Mouse (Mus musculus): ENCODE data around the gene Hace1. TPM values are rescaled to one million over a fixed set of nuclear protein-coding genes. Genes with fewer than 3 reads are reported as not detected.
"Not testable (repeated sequence)": the region's sequence is repeated elsewhere in the genome, so short reads cannot be mapped to it uniquely, and the experiment has no call there.

The Hace1 gene
- total RNA-seq (2014; rRNA removed), result 6.0 and 7.4 TPM in 2 replicates
- polyA plus RNA-seq (2012; rRNA removed), result 0.90 and 2.4 TPM in 2 replicates

GRCm38 (mm10) chr10:45577731-45578297, at the start of gene Hace1:
TSS of gene Hace1 (plus strand) at chr10:45577829.
- Histone ChIP-seq H3K27me3 (ENCODE audit: control insufficient read depth, insufficient read depth, low read length) (no peaks in the 10 kb centered on the region), H3K27ac (replicated peaks; ENCODE audit: insufficient read depth, low read depth, low read length) (no peak within 1 kb of the TSS), H3K4me1 (ENCODE audit: control insufficient read depth, insufficient read depth, low read length) (no peaks in the 10 kb centered on the region), H3K4me3 (ENCODE audit: insufficient read depth, low read depth, low read length) (peak within 1 kb of the TSS; percentile 94), H3K9ac (ENCODE audit: low read depth, low read length) (peak within 1 kb of the TSS; percentile 90), H3K36me3 (ENCODE audit: control insufficient read depth, insufficient read depth, low read length) (no peaks in the 10 kb centered on the region), H3K79me2 (ENCODE audit: control insufficient read depth, insufficient read depth, low read length) (peaks cover 3% of the 10 kb centered on the region; the same call in 1 of the 2 replicates)
- DNase-seq (ENCODE audit: extremely low read depth, low read depth, low spot score), result peak; percentile 54
- no peak for TF ChIP-seq POLR2A (IDR thresholded peaks at IDR 0.05; ENCODE audit: extremely low read depth, insufficient read depth, low read length)
- no peak for TF ChIP-seq CTCF (IDR thresholded peaks at IDR 0.05; ENCODE audit: low read depth, low read length)
- WGBS, result under 1% methylated on average over 72 of the region's 79 CpGs

- H3K27ac ChIP-seq (replicated peaks; ENCODE audit: insufficient read depth, low read depth, low read length); H3K79me2 ChIP-seq (ENCODE audit: control insufficient read depth, insufficient read depth, low read length); DNase-seq (ENCODE audit: extremely low read depth, low read depth, low spot score); H3K9ac ChIP-seq (ENCODE audit: low read depth, low read length); H3K36me3 ChIP-seq (ENCODE audit: control insufficient read depth, insufficient read depth, low read length); H3K4me3 ChIP-seq (ENCODE audit: insufficient read depth, low read depth, low read length); H3K27me3 ChIP-seq (ENCODE audit: control insufficient read depth, insufficient read depth, low read length); H3K4me1 ChIP-seq (ENCODE audit: control insufficient read depth, insufficient read depth, low read length): not testable (repeated sequence)
- WGBS, result 95% methylated on average over 16 of the region's 16 CpGs
Measured at GRCm38 (mm10) chr10:45537334-45537733, 40.3 kb upstream of the Hace1 start.

GRCm38 (mm10) chr10:45542726-45543125, 34.9 kb upstream of the Hace1 start:
- H3K4me1 ChIP-seq (ENCODE audit: control insufficient read depth, insufficient read depth, low read length), result no peaks in the 10 kb centered on the region
- no peak overlapping the region for H3K4me3 ChIP-seq (ENCODE audit: insufficient read depth, low read depth, low read length)
- WGBS, result 66% methylated on average over 2 of the region's 2 CpGs
- DNase-seq (ENCODE audit: extremely low read depth, low read depth, low spot score), result no peak
- no peak overlapping the region for H3K9ac ChIP-seq (ENCODE audit: low read depth, low read length)
- TF ChIP-seq CTCF (IDR thresholded peaks at IDR 0.05; ENCODE audit: low read depth, low read length), result no peak
- TF ChIP-seq POLR2A (IDR thresholded peaks at IDR 0.05; ENCODE audit: extremely low read depth, insufficient read depth, low read length), result no peak
- H3K36me3 ChIP-seq (ENCODE audit: control insufficient read depth, insufficient read depth, low read length), result no peaks in the 10 kb centered on the region
- no peaks in the 10 kb centered on the region for H3K79me2 ChIP-seq (ENCODE audit: control insufficient read depth, insufficient read depth, low read length)
- H3K27me3 ChIP-seq (ENCODE audit: control insufficient read depth, insufficient read depth, low read length), result no peaks in the 10 kb centered on the region
- H3K27ac ChIP-seq (replicated peaks; ENCODE audit: insufficient read depth, low read depth, low read length), result no peak overlapping the region

GRCm38 (mm10) chr10:45546799-45547198, 30.8 kb upstream of the Hace1 start:
- H3K4me3 ChIP-seq (ENCODE audit: insufficient read depth, low read depth, low read length), result no peak overlapping the region
- no peak overlapping the region for H3K27ac ChIP-seq (replicated peaks; ENCODE audit: insufficient read depth, low read depth, low read length)
- no peaks in the 10 kb centered on the region for H3K79me2 ChIP-seq (ENCODE audit: control insufficient read depth, insufficient read depth, low read length)
- H3K9ac ChIP-seq (ENCODE audit: low read depth, low read length), result no peak overlapping the region
- H3K4me1 ChIP-seq (ENCODE audit: control insufficient read depth, insufficient read depth, low read length), result no peaks in the 10 kb centered on the region
- H3K36me3 ChIP-seq (ENCODE audit: control insufficient read depth, insufficient read depth, low read length), result no peaks in the 10 kb centered on the region
- TF ChIP-seq POLR2A (IDR thresholded peaks at IDR 0.05; ENCODE audit: extremely low read depth, insufficient read depth, low read length), result no peak
- TF ChIP-seq CTCF (IDR thresholded peaks at IDR 0.05; ENCODE audit: low read depth, low read length), result no peak
- DNase-seq (ENCODE audit: extremely low read depth, low read depth, low spot score), result peak; percentile 33
- H3K27me3 ChIP-seq (ENCODE audit: control insufficient read depth, insufficient read depth, low read length), result no peaks in the 10 kb centered on the region
- WGBS, result 49% methylated on average over 7 of the region's 7 CpGs

DNA sequence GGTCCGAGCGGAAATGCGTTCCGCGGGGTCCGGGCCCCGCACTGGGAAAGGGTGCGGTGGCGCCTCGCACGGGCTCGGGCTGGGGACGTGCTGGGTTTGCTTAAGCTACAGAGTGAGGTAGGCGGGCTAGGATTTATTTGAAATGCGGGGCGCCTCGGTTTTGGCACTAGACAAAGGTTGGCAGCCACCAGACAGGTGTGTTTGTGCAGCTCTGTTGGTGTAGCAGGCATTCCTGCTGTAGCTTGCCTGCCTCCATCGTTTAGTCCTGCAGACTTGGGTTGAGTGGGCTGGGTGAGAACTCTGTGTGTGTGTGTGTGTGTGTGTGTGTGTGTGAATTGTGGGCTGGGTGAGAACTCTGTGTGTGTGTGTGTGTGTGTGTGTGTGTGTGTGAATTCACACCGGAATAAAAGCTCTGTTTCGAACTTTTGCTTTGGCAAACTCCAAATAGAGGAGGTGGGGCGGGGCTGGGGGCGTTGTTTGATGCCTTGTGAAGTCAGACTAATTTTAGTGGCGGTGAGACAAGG, 731 bp downstream of the Hace1 start:
- H3K27ac ChIP-seq (replicated peaks; ENCODE audit: insufficient read depth, low read depth, low read length), result no peak overlapping the region
- TF ChIP-seq CTCF (IDR thresholded peaks at IDR 0.05; ENCODE audit: low read depth, low read length) (no peak), POLR2A (IDR thresholded peaks at IDR 0.05; ENCODE audit: extremely low read depth, insufficient read depth, low read length) (no peak)
- peaks cover 3% of the 10 kb centered on the region; the same call in 1 of the 2 replicates for H3K79me2 ChIP-seq (ENCODE audit: control insufficient read depth, insufficient read depth, low read length)
- DNase-seq (ENCODE audit: extremely low read depth, low read depth, low spot score), result peak; percentile 48
- peak overlapping the region; percentile 94 for H3K4me3 ChIP-seq (ENCODE audit: insufficient read depth, low read depth, low read length)
- H3K36me3 ChIP-seq (ENCODE audit: control insufficient read depth, insufficient read depth, low read length), result no peaks in the 10 kb centered on the region
- WGBS, result 0% methylated on average over 23 of the region's 23 CpGs
- peak overlapping the region; percentile 65 for H3K9ac ChIP-seq (ENCODE audit: low read depth, low read length)
- H3K4me1 ChIP-seq (ENCODE audit: control insufficient read depth, insufficient read depth, low read length), result no peaks in the 10 kb centered on the region
- H3K27me3 ChIP-seq (ENCODE audit: control insufficient read depth, insufficient read depth, low read length), result no peaks in the 10 kb centered on the region

DNA sequence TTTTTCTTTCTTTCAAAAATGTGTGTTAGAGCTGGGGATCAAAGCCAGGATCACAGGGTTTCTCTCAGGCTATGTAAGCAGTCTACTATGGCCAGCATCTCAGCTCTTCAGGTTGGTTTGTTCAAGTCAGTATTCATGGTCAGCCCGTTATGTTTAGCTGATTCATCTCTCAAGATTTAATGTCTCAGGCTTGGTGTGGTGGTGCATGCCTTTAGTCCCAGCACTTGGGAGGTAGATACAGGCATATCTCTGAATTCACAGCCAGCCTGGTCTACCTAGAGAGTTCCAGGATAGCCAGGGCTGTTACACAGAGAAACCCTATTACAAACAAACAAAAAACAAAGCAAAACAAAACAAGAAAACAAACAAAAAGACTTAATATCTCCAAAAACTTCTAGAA, 5.7 kb downstream of the Hace1 start:
- H3K36me3 ChIP-seq (ENCODE audit: control insufficient read depth, insufficient read depth, low read length), result no peaks in the 10 kb centered on the region
- H3K27ac ChIP-seq (replicated peaks; ENCODE audit: insufficient read depth, low read depth, low read length), result no peak overlapping the region
- H3K27me3 ChIP-seq (ENCODE audit: control insufficient read depth, insufficient read depth, low read length), result no peaks in the 10 kb centered on the region
- peaks cover 3% of the 10 kb centered on the region; the same call in 1 of the 2 replicates for H3K79me2 ChIP-seq (ENCODE audit: control insufficient read depth, insufficient read depth, low read length)
- no peak for DNase-seq (ENCODE audit: extremely low read depth, low read depth, low spot score)
- no peaks in the 10 kb centered on the region for H3K4me1 ChIP-seq (ENCODE audit: control insufficient read depth, insufficient read depth, low read length)
- whole genome bisulfite sequencing, result 88% methylated on average over 1 of the region's 1 CpGs
- TF ChIP-seq CTCF (IDR thresholded peaks at IDR 0.05; ENCODE audit: low read depth, low read length) (no peak), POLR2A (IDR thresholded peaks at IDR 0.05; ENCODE audit: extremely low read depth, insufficient read depth, low read length) (no peak)
- H3K9ac ChIP-seq (ENCODE audit: low read depth, low read length), result no peak overlapping the region
- no peak overlapping the region for H3K4me3 ChIP-seq (ENCODE audit: insufficient read depth, low read depth, low read length)

All from liver, adult 2 months (tissue).